Mouse (Mus musculus) intestine, embryonic 15.5 days (tissue): ENCODE data around the gene Spata4. TPM values are rescaled to one million over a fixed set of nuclear protein-coding genes. Genes with fewer than 3 reads are reported as not detected.

ENCODE experiments used
- ATAC-seq: fragments of 200-750 bp; cut with Nextera tagmentation; 2 replicates; pipeline ENCODE4 v1.8.0; 2017; ENCODE audit warnings: moderate TSS enrichment, moderate library complexity
- H3K27ac ChIP-seq: fragments of 300-500 bp; sonication (generic); 2 replicates; pipeline ENCODE4 v1.5.1; 2015; ENCODE audit warnings: mild to moderate bottlenecking, inconsistent platforms
- H3K27me3 ChIP-seq: fragments of 300-500 bp; sonication (generic); replicated peaks from 2 replicates; pipeline ENCODE4 v1.6.1; 2015; ENCODE audit warnings: inconsistent platforms
- H3K36me3 ChIP-seq: fragments of 300-500 bp; sonication (generic); 2 replicates; pipeline ENCODE4 v1.6.1; 2015; ENCODE audit warnings: inconsistent platforms
- H3K4me1 ChIP-seq: fragments of 300-500 bp; sonication (generic); replicated peaks from 2 replicates; pipeline ENCODE4 v1.6.1; 2015; ENCODE audit warnings: inconsistent platforms
- H3K4me2 ChIP-seq: fragments of 300-500 bp; sonication (generic); replicated peaks from 2 replicates; pipeline ENCODE4 v1.6.1; 2015; ENCODE audit warnings: mild to moderate bottlenecking, inconsistent platforms
- H3K4me3 ChIP-seq: fragments of 300-500 bp; sonication (generic); replicated peaks from 2 replicates; pipeline ENCODE4 v1.5.1; 2015; ENCODE audit warnings: inconsistent platforms
- H3K9ac ChIP-seq: fragments of 300-500 bp; sonication (generic); 2 replicates; pipeline ENCODE4 v1.6.1; 2015; ENCODE audit warnings: inconsistent platforms
- H3K9me3 ChIP-seq: fragments of 300-500 bp; sonication (generic); 2 replicates; pipeline ENCODE4 v1.6.1; 2016; ENCODE audit warnings: inconsistent platforms
- WGBS: fragments of 180-500 bp; shearing (Covaris S2); methylation state at CpG from one replicate; pipeline ENCODE4 v1.1.7; 2015; 5-methylcytosine and 5-hydroxymethylcytosine counted together
- polyA plus RNA-seq: library from polyadenylated mRNA; unstranded; fragments of >200 nt; fragmentation: Nextera tagmentation; extraction: Ambion mirVana; gene quantifications from 2 replicates; pipeline ENCODE4 v1.2.1, GENCODE M21; 2015

The Spata4 gene
- polyA plus RNA-seq: not detected in 2 replicates

GRCm38 (mm10) chr8:54600671-54601251, at the start of gene Spata4:
TSS of gene Spata4 (plus strand) at chr8:54600781.
- H3K4me3 ChIP-seq: peak within 1 kb of the TSS; percentile 12; the same call in 1 of the 2 replicates
- 9% methylated on average over 21 of the region's 21 CpGs for WGBS
- H3K27ac ChIP-seq: no peak within 1 kb of the TSS
- H3K36me3 ChIP-seq: no peaks in the 10 kb centered on the region
- H3K4me1 ChIP-seq: peaks cover 6% of the 10 kb centered on the region; the same call in 1 of the 2 replicates
- H3K4me2 ChIP-seq: peak within 1 kb of the TSS; percentile 66
- no peaks in the 10 kb centered on the region for H3K9me3 ChIP-seq
- peak; percentile 92 for ATAC-seq
- H3K27me3 ChIP-seq: no peaks in the 10 kb centered on the region
- H3K9ac ChIP-seq: no peak within 1 kb of the TSS

- H3K27ac ChIP-seq: no peak overlapping the region
- H3K27me3 ChIP-seq: no peaks in the 10 kb centered on the region
- H3K36me3 ChIP-seq: no peaks in the 10 kb centered on the region
- WGBS: 81% methylated on average over 2 of the region's 2 CpGs
- no peak overlapping the region for H3K4me3 ChIP-seq
- no peaks in the 10 kb centered on the region for H3K9me3 ChIP-seq
- H3K9ac ChIP-seq: no peak overlapping the region
- ATAC-seq: no peak
- no peaks in the 10 kb centered on the region for H3K4me1 ChIP-seq
- no peak overlapping the region for H3K4me2 ChIP-seq
These were observed 45.7 kb upstream of the Spata4 start for GRCm38 (mm10) chr8:54554921-54555320.

- 56% methylated on average over 4 of the region's 4 CpGs for WGBS
- ATAC-seq: no peak
- Histone ChIP-seq H3K27me3 (no peaks in the 10 kb centered on the region), H3K4me2 (no peak overlapping the region), H3K36me3 (no peaks in the 10 kb centered on the region), H3K27ac (no peak overlapping the region), H3K9ac (no peak overlapping the region), H3K4me1 (no peaks in the 10 kb centered on the region), H3K9me3 (no peaks in the 10 kb centered on the region), H3K4me3 (no peak overlapping the region)
These were observed 38.4 kb upstream of the Spata4 start for GRCm38 (mm10) chr8:54562137-54562536.

- Histone ChIP-seq H3K9ac (no peak overlapping the region), H3K4me1 (no peaks in the 10 kb centered on the region), H3K36me3 (no peaks in the 10 kb centered on the region), H3K4me2 (no peak overlapping the region), H3K4me3 (no peak overlapping the region), H3K27ac (no peak overlapping the region), H3K27me3 (no peaks in the 10 kb centered on the region), H3K9me3 (no peaks in the 10 kb centered on the region)
- ATAC-seq: no peak
- WGBS: 88% methylated on average over 1 of the region's 1 CpGs
These were observed 35.4 kb upstream of the Spata4 start for GRCm38 (mm10) chr8:54565181-54565580.

- Histone ChIP-seq H3K4me2 (no peak overlapping the region), H3K36me3 (no peaks in the 10 kb centered on the region), H3K4me3 (no peak overlapping the region), H3K27ac (no peak overlapping the region), H3K27me3 (no peaks in the 10 kb centered on the region), H3K4me1 (no peaks in the 10 kb centered on the region), H3K9me3 (no peaks in the 10 kb centered on the region), H3K9ac (no peak overlapping the region)
- no peak for ATAC-seq
- WGBS: 83% methylated on average over 7 of the region's 7 CpGs
These were observed 34.8 kb upstream of the Spata4 start for GRCm38 (mm10) chr8:54565603-54566260.

GRCm38 (mm10) chr8:54567168-54567567, 33.4 kb upstream of the Spata4 start:
- no peak overlapping the region for H3K4me3 ChIP-seq
- H3K9me3 ChIP-seq: no peaks in the 10 kb centered on the region
- no peaks in the 10 kb centered on the region for H3K36me3 ChIP-seq
- no peak overlapping the region for H3K27ac ChIP-seq
- H3K27me3 ChIP-seq: no peaks in the 10 kb centered on the region
- 60% methylated on average over 2 of the region's 2 CpGs for WGBS
- no peak overlapping the region for H3K4me2 ChIP-seq
- ATAC-seq: no peak
- no peak overlapping the region for H3K9ac ChIP-seq
- no peaks in the 10 kb centered on the region for H3K4me1 ChIP-seq

GRCm38 (mm10) chr8:54570618-54571609, 29.7 kb upstream of the Spata4 start:
- H3K4me3 ChIP-seq: no peak overlapping the region
- no peaks in the 10 kb centered on the region for H3K9me3 ChIP-seq
- no peak for ATAC-seq
- H3K4me1 ChIP-seq: no peaks in the 10 kb centered on the region
- H3K27me3 ChIP-seq: no peaks in the 10 kb centered on the region
- H3K4me2 ChIP-seq: no peak overlapping the region
- H3K9ac ChIP-seq: no peak overlapping the region
- no peak overlapping the region for H3K27ac ChIP-seq
- no peaks in the 10 kb centered on the region for H3K36me3 ChIP-seq
- WGBS: 48% methylated on average over 15 of the region's 15 CpGs

- Histone ChIP-seq H3K27ac (no peak overlapping the region), H3K27me3 (no peaks in the 10 kb centered on the region), H3K9ac (no peak overlapping the region), H3K4me2 (no peak overlapping the region), H3K9me3 (no peaks in the 10 kb centered on the region), H3K4me3 (no peak overlapping the region), H3K36me3 (no peaks in the 10 kb centered on the region), H3K4me1 (no peaks in the 10 kb centered on the region)
- ATAC-seq: no peak
- 82% methylated on average over 3 of the region's 3 CpGs for WGBS
These were observed 19.1 kb upstream of the Spata4 start for GRCm38 (mm10) chr8:54581436-54581835.

- Histone ChIP-seq H3K9ac (no peak overlapping the region), H3K4me2 (no peak overlapping the region), H3K9me3 (no peaks in the 10 kb centered on the region), H3K36me3 (no peaks in the 10 kb centered on the region), H3K27ac (no peak overlapping the region), H3K4me1 (no peaks in the 10 kb centered on the region), H3K4me3 (no peak overlapping the region), H3K27me3 (no peaks in the 10 kb centered on the region)
- 54% methylated on average over 1 of the region's 1 CpGs for WGBS
- no peak for ATAC-seq
These were observed 17.7 kb upstream of the Spata4 start for GRCm38 (mm10) chr8:54582886-54583285.

GRCm38 (mm10) chr8:54594634-54595033, 5.9 kb upstream of the Spata4 start:
- Histone ChIP-seq H3K27me3 (no peaks in the 10 kb centered on the region), H3K4me3 (no peak overlapping the region), H3K9ac (no peak overlapping the region), H3K4me1 (no peaks in the 10 kb centered on the region), H3K4me2 (no peak overlapping the region), H3K27ac (no peak overlapping the region), H3K36me3 (no peaks in the 10 kb centered on the region), H3K9me3 (no peaks in the 10 kb centered on the region)
- no peak for ATAC-seq
- WGBS: 86% methylated on average over 5 of the region's 5 CpGs

GRCm38 (mm10) chr8:54596051-54596450, 4.5 kb upstream of the Spata4 start:
- no peak overlapping the region for H3K4me2 ChIP-seq
- H3K4me1 ChIP-seq: peaks cover 6% of the 10 kb centered on the region; the same call in 1 of the 2 replicates
- no peaks in the 10 kb centered on the region for H3K36me3 ChIP-seq
- H3K27me3 ChIP-seq: no peaks in the 10 kb centered on the region
- no peak overlapping the region for H3K27ac ChIP-seq
- H3K4me3 ChIP-seq: no peak overlapping the region
- ATAC-seq: no peak
- H3K9me3 ChIP-seq: no peaks in the 10 kb centered on the region
- WGBS: 79% methylated on average over 2 of the region's 2 CpGs
- H3K9ac ChIP-seq: no peak overlapping the region

- H3K4me3 ChIP-seq: no peak overlapping the region
- ATAC-seq: no peak
- H3K36me3 ChIP-seq: no peaks in the 10 kb centered on the region
- no peaks in the 10 kb centered on the region for H3K9me3 ChIP-seq
- H3K27ac ChIP-seq: no peak overlapping the region
- WGBS: 96% methylated on average over 2 of the region's 2 CpGs
- H3K4me2 ChIP-seq: no peak overlapping the region
- H3K27me3 ChIP-seq: no peaks in the 10 kb centered on the region
- H3K4me1 ChIP-seq: peaks cover 6% of the 10 kb centered on the region; the same call in 1 of the 2 replicates
- no peak overlapping the region for H3K9ac ChIP-seq
These were observed 3.6 kb upstream of the Spata4 start for GRCm38 (mm10) chr8:54596940-54597339.
